In genomic region chr10:18075845-18076244, GRCm38 (mm10) we compare ENCODE assay signal across 23 mouse cellular contexts. TPM values are rescaled to one million over a fixed set of nuclear protein-coding genes. Genes with fewer than 3 reads are reported as not detected.
DNase-seq lines count a peak whose midpoint lies in the region; ATAC-seq and TF ChIP-seq lines count a peak whose summit lies in the region.
"Had no signal": no experiment of that assay in that cellular context is flagged by ENCODE, and none has a peak within 500 bp of the region (broad histone marks: within the 10 kb centered on the region; RNA-seq: fewer than 3 reads in every experiment).

No protein-coding gene starts in this region.

- TF ChIP-seq EP300 in liver, postnatal 0 days (IDR thresholded peaks at IDR 0.05; ENCODE audit: low read depth): no peak

- TF ChIP-seq CTCF in liver, postnatal 0 days (IDR thresholded peaks at IDR 0.05; ENCODE audit: low read depth): no peak

- H3K27ac ChIP-seq in heart, embryonic 10.5 days: no peak overlapping the region
- H3K27ac ChIP-seq in liver, postnatal 0 days (ENCODE audit: low read depth): peak overlapping the region; percentile 39; the same call in 1 of the 2 replicates
- H3K27ac ChIP-seq in liver, embryonic 12.5 days: no peak overlapping the region
- 0 out of 2 replicates have a peak overlapping the region, but pooled peaks have one; percentile 1 for H3K27ac ChIP-seq in stomach, embryonic 15.5 days
- H3K27ac ChIP-seq: forebrain, embryonic 12.5 days; forebrain, embryonic 15.5 days; heart, embryonic 15.5 days; hindbrain, embryonic 10.5 days; hindbrain, embryonic 14.5 days; hindbrain, postnatal 0 days had no signal

- no peak overlapping the region for H3K4me2 ChIP-seq in liver, postnatal 0 days (ENCODE audit: low read depth, low read length)
- H3K4me2 ChIP-seq in liver, embryonic 12.5 days: no peak overlapping the region
- no peak overlapping the region for H3K4me2 ChIP-seq in stomach, embryonic 15.5 days
- H3K4me2 ChIP-seq: forebrain, embryonic 12.5 days; forebrain, embryonic 15.5 days; heart, embryonic 12.5 days; heart, embryonic 15.5 days; hindbrain, embryonic 14.5 days had no signal

- H3K9ac ChIP-seq in liver, postnatal 0 days (replicated peaks): no peak overlapping the region
- H3K9ac ChIP-seq in liver, embryonic 12.5 days: no peak overlapping the region
- H3K9ac ChIP-seq in stomach, embryonic 15.5 days: no peak overlapping the region
- H3K9ac ChIP-seq: forebrain, embryonic 12.5 days; forebrain, embryonic 15.5 days; heart, embryonic 12.5 days; heart, embryonic 15.5 days; hindbrain, embryonic 14.5 days had no signal

- peaks cover 23% of the 10 kb centered on the region for H3K4me1 ChIP-seq in heart, embryonic 10.5 days
- peaks cover 21% of the 10 kb centered on the region for H3K4me1 ChIP-seq in liver, postnatal 0 days (ENCODE audit: insufficient read depth)
- peaks cover 21% of the 10 kb centered on the region for H3K4me1 ChIP-seq in liver, embryonic 12.5 days
- H3K4me1 ChIP-seq in stomach, embryonic 15.5 days: no peaks in the 10 kb centered on the region
- H3K4me1 ChIP-seq: hindbrain, embryonic 10.5 days had no signal

- WGBS in heart, embryonic 10.5 days: 71% methylated on average over 6 of the region's 6 CpGs
- WGBS in liver, postnatal 0 days (ENCODE audit: insufficient replicate concordance): 72% methylated on average over 6 of the region's 6 CpGs
- 80% methylated on average over 6 of the region's 6 CpGs for WGBS in liver, embryonic 12.5 days (ENCODE audit: insufficient replicate concordance)
- WGBS in stomach, embryonic 15.5 days: 62% methylated on average over 6 of the region's 6 CpGs

- no peak overlapping the region for H3K4me3 ChIP-seq in heart, embryonic 10.5 days
- no peak overlapping the region for H3K4me3 ChIP-seq in liver, postnatal 0 days (ENCODE audit: low read depth, low read length)
- no peak overlapping the region for H3K4me3 ChIP-seq in liver, embryonic 12.5 days
- H3K4me3 ChIP-seq in stomach, embryonic 15.5 days (replicated peaks): no peak overlapping the region
- H3K4me3 ChIP-seq: forebrain, embryonic 12.5 days; forebrain, embryonic 15.5 days; heart, embryonic 12.5 days; heart, embryonic 15.5 days; hindbrain, embryonic 10.5 days had no signal

- H3K36me3 ChIP-seq in heart, embryonic 10.5 days: 0 out of 2 replicates have a peak, but pooled peaks cover 5% of the 10 kb centered on the region
- H3K36me3 ChIP-seq in liver, postnatal 0 days (replicated peaks; ENCODE audit: insufficient read depth, low read length): no peaks in the 10 kb centered on the region
- no peaks in the 10 kb centered on the region for H3K36me3 ChIP-seq in liver, embryonic 12.5 days
- no peaks in the 10 kb centered on the region for H3K36me3 ChIP-seq in stomach, embryonic 15.5 days
- H3K36me3 ChIP-seq: forebrain, embryonic 15.5 days; heart, embryonic 15.5 days had no signal

- DNase-seq in heart, adult 11 months: peak; percentile 75
- no peak for DNase-seq in heart, embryonic 10.5 days (ENCODE audit: low spot score)
- DNase-seq in liver, postnatal 0 days: no peak
- no peak for DNase-seq in adrenal gland, adult (ENCODE audit: inconsistent age in 2 of 2, low spot score in 1 of 2)
- DNase-seq in lung, postnatal 10 days: no peak
- DNase-seq: adrenal gland, postnatal 10 days; adrenal gland, postnatal 36 days; cerebellum, adult 18-20 months; cerebellum, adult 9-10 months; cerebellum, postnatal 14 days; gastrocnemius, postnatal 25 days; heart, postnatal 10 days; heart, postnatal 36 days had no signal

- no peaks in the 10 kb centered on the region for H3K27me3 ChIP-seq in heart, embryonic 10.5 days (ENCODE audit: insufficient read depth, poor library complexity, severe bottlenecking)
- no peaks in the 10 kb centered on the region for H3K27me3 ChIP-seq in liver, postnatal 0 days (ENCODE audit: insufficient read depth, low read length)
- H3K27me3 ChIP-seq in liver, embryonic 12.5 days (replicated peaks): no peaks in the 10 kb centered on the region
- no peaks in the 10 kb centered on the region for H3K27me3 ChIP-seq in stomach, embryonic 15.5 days (replicated peaks)
- H3K27me3 ChIP-seq: forebrain, embryonic 12.5 days; forebrain, embryonic 15.5 days; heart, embryonic 12.5 days; heart, embryonic 15.5 days had no signal

- ATAC-seq in liver, postnatal 0 days: peak; percentile 62
- no peak for ATAC-seq in liver, embryonic 12.5 days
- ATAC-seq in stomach, embryonic 15.5 days (ENCODE audit: insufficient read depth, low FRiP score, low read depth): no peak
- ATAC-seq: activated CD4-positive, CD25-positive, alpha-beta regulatory T cell, adult 4 months; forebrain, embryonic 15.5 days; hindbrain, postnatal 0 days had no signal

- no peaks in the 10 kb centered on the region for H3K9me3 ChIP-seq in heart, embryonic 10.5 days
- no peaks in the 10 kb centered on the region for H3K9me3 ChIP-seq in liver, postnatal 0 days (ENCODE audit: low read length)
- no peaks in the 10 kb centered on the region for H3K9me3 ChIP-seq in liver, embryonic 12.5 days (replicated peaks)
- no peaks in the 10 kb centered on the region for H3K9me3 ChIP-seq in stomach, embryonic 15.5 days
- H3K9me3 ChIP-seq: forebrain, embryonic 12.5 days; forebrain, embryonic 15.5 days; heart, embryonic 12.5 days; heart, embryonic 15.5 days; hindbrain, embryonic 10.5 days had no signal

RNA-seq across cellular contexts. Expression of gene Reps1, which starts 20.2 kb away (rescaled TPM):
- 10.2 and 10.6 TPM in 2 replicates for polyA plus RNA-seq in heart, embryonic 10.5 days (2016; fragmentation: Nextera tagmentation; extraction: Ambion mirVana)
- 5.6 and 6.7 TPM in 2 replicates for polyA plus RNA-seq in liver, postnatal 0 days (2015; fragmentation: Nextera tagmentation; extraction: Ambion mirVana)
- polyA plus RNA-seq in liver, embryonic 12.5 days (2016; fragmentation: Nextera tagmentation; extraction: Ambion mirVana): 14.5 and 15.5 TPM in 2 replicates
- polyA plus RNA-seq in stomach, embryonic 15.5 days (2015; fragmentation: Nextera tagmentation; extraction: Ambion mirVana): 19.6 and 25.1 TPM in 2 replicates

RNA-seq across cellular contexts. Expression of gene Abracl, which starts 52.8 kb away (rescaled TPM):
- 190 and 216 TPM in 2 replicates for polyA plus RNA-seq in heart, embryonic 10.5 days (2016; fragmentation: Nextera tagmentation; extraction: Ambion mirVana)
- 58.6 and 61.7 TPM in 2 replicates for polyA plus RNA-seq in liver, postnatal 0 days (2015; fragmentation: Nextera tagmentation; extraction: Ambion mirVana)
- 77.1 and 78.9 TPM in 2 replicates for polyA plus RNA-seq in liver, embryonic 12.5 days (2016; fragmentation: Nextera tagmentation; extraction: Ambion mirVana)
- polyA plus RNA-seq in stomach, embryonic 15.5 days (2015; fragmentation: Nextera tagmentation; extraction: Ambion mirVana): 166 and 178 TPM in 2 replicates

Comparison
In these comparisons a context has a peak if more than half of its experiments do, and no peak if none do; other contexts are left out.
1. H3K27ac ChIP-seq: peak in liver, postnatal 0 days (single experiment) and stomach, embryonic 15.5 days (single experiment); none in heart, embryonic 10.5 days (single experiment) and liver, embryonic 12.5 days (single experiment).